Mouse (Mus musculus) C2C12 (cell line): ENCODE data around the gene Bahcc1. TPM values are rescaled to one million over a fixed set of nuclear protein-coding genes. Genes with fewer than 3 reads are reported as not detected.

Experiments used
- H3K27me3 ChIP-seq: one replicate; pipeline ENCODE4 v1.6.1; 2011; ENCODE audit not compliant: control insufficient read depth, insufficient read depth, insufficient read length
- H3K36me3 ChIP-seq: one replicate; pipeline ENCODE4 v1.6.1; 2011; ENCODE audit not compliant: control insufficient read depth, insufficient read depth
- H3K4me3 ChIP-seq: one replicate; pipeline ENCODE4 v1.5.1; 2011; ENCODE audit warnings: mild to moderate bottlenecking, control low read depth; ENCODE audit not compliant: poor library complexity, insufficient read depth, severe bottlenecking
- H3K79me2 ChIP-seq: one replicate; pipeline ENCODE4 v1.6.1; 2011; ENCODE audit not compliant: control insufficient read depth, insufficient read depth
- H3K79me3 ChIP-seq: one replicate; pipeline ENCODE4 v1.6.1; 2011; ENCODE audit warnings: low read depth, control low read depth
- H3ac ChIP-seq: one replicate; pipeline ENCODE3; 2011; ENCODE audit warnings: low read depth; ENCODE audit not compliant: control insufficient read depth, insufficient read length
- CEBPB ChIP-seq: IDR thresholded peaks from one replicate; pipeline ENCODE4 v1.6.1; 2011; ENCODE audit warnings: low read depth, mild to moderate bottlenecking, control low read depth, moderate library complexity
- CTCF ChIP-seq: IDR thresholded peaks from one replicate; pipeline ENCODE4 v1.5.1; 2011; ENCODE audit not compliant: control insufficient read depth, insufficient read depth, insufficient read length
- FOSL1 ChIP-seq: IDR thresholded peaks from one replicate; pipeline ENCODE4 v1.8.0; 2011; ENCODE audit warnings: mild to moderate bottlenecking, low read length; ENCODE audit not compliant: poor library complexity, insufficient read depth, severe bottlenecking
- MAX ChIP-seq: IDR thresholded peaks from one replicate; pipeline ENCODE4 v1.6.1; 2011; ENCODE audit warnings: mild to moderate bottlenecking, control low read depth
- MYOD1 ChIP-seq: IDR thresholded peaks from one replicate; pipeline ENCODE4 v1.6.1; 2011; ENCODE audit warnings: low read depth; ENCODE audit not compliant: control insufficient read depth, insufficient read length
- MYOG ChIP-seq: IDR thresholded peaks from one replicate; pipeline ENCODE4 v1.6.1; 2011; ENCODE audit not compliant: control insufficient read depth, insufficient read length; ENCODE audit errors: extremely low read depth
- USF1 ChIP-seq: IDR thresholded peaks from one replicate; pipeline ENCODE4 v1.6.1; 2011; ENCODE audit warnings: low read depth, mild to moderate bottlenecking, control low read depth, moderate library complexity
- polyA plus RNA-seq: library from polyadenylated mRNA; unstranded; fragments of >200 nt; fragmentation: generic; extraction: Trizol; gene quantifications from one replicate; pipeline ENCODE4 v1.2.1, GENCODE M21; 2012; ENCODE audit warnings: missing spikeins

Gene Bahcc1
- polyA plus RNA-seq, 1 experiment: 10.8 TPM

GRCm38 (mm10) chr11:120297767-120298166 is 65.0 kb downstream of the Bahcc1 start:
- Histone ChIP-seq H3K79me3 (no peaks in the 10 kb centered on the region), H3K4me3 (no peak overlapping the region), H3K79me2 (no peaks in the 10 kb centered on the region), H3ac (no peak overlapping the region), H3K27me3 (no peaks in the 10 kb centered on the region), H3K36me3 (no peaks in the 10 kb centered on the region)
- TF ChIP-seq MYOG (no peak), USF1 (peak; percentile 82)

GRCm38 (mm10) chr11:120298441-120299141 is 65.8 kb downstream of the Bahcc1 start:
- Histone ChIP-seq H3K79me2 (no peaks in the 10 kb centered on the region), H3K4me3 (no peak overlapping the region), H3ac (no peak overlapping the region), H3K36me3 (no peaks in the 10 kb centered on the region), H3K79me3 (no peaks in the 10 kb centered on the region), H3K27me3 (no peaks in the 10 kb centered on the region)
- TF ChIP-seq MAX: no peak
- TF ChIP-seq MYOD1: no peak

- H3K27me3 ChIP-seq: no peaks in the 10 kb centered on the region
These were observed 66.7 kb downstream of the Bahcc1 start for GRCm38 (mm10) chr11:120299484-120299883.

GRCm38 (mm10) chr11:120303119-120303518 is 70.4 kb downstream of the Bahcc1 start:
- H3K79me3 ChIP-seq: no peaks in the 10 kb centered on the region
- no peak overlapping the region for H3K4me3 ChIP-seq
- H3K27me3 ChIP-seq: no peaks in the 10 kb centered on the region
- no peaks in the 10 kb centered on the region for H3K79me2 ChIP-seq
- no peaks in the 10 kb centered on the region for H3K36me3 ChIP-seq
- TF ChIP-seq MYOG (no peak), CEBPB (no peak), MYOD1 (no peak), CTCF (no peak)
- no peak overlapping the region for H3ac ChIP-seq

More at GRCm38 (mm10) chr11:120299484-120299883, 66.7 kb downstream of the Bahcc1 start:
- Histone ChIP-seq H3K4me3 (no peak overlapping the region), H3K36me3 (no peaks in the 10 kb centered on the region), H3ac (no peak overlapping the region), H3K79me3 (no peaks in the 10 kb centered on the region), H3K79me2 (no peaks in the 10 kb centered on the region)
- no peak for TF ChIP-seq MAX
- TF ChIP-seq CEBPB: no peak
- no peak for TF ChIP-seq MYOG
- no peak for TF ChIP-seq CTCF
- TF ChIP-seq USF1: no peak
- no peak for TF ChIP-seq FOSL1
- TF ChIP-seq MYOD1: no peak

GRCm38 (mm10) chr11:120303559-120304349 is 71.0 kb downstream of the Bahcc1 start:
- no peaks in the 10 kb centered on the region for H3K36me3 ChIP-seq
- H3ac ChIP-seq: no peak overlapping the region
- TF ChIP-seq FOSL1 (no peak), USF1 (no peak), MAX (no peak), MYOD1 (no peak), CEBPB (no peak), CTCF (no peak), MYOG (no peak)
- no peaks in the 10 kb centered on the region for H3K79me3 ChIP-seq
- no peaks in the 10 kb centered on the region for H3K27me3 ChIP-seq
- no peaks in the 10 kb centered on the region for H3K79me2 ChIP-seq
- H3K4me3 ChIP-seq: no peak overlapping the region

GRCm38 (mm10) chr11:120304350-120304694 is 71.6 kb downstream of the Bahcc1 start:
- H3K36me3 ChIP-seq: no peaks in the 10 kb centered on the region
- no peaks in the 10 kb centered on the region for H3K27me3 ChIP-seq
- no peaks in the 10 kb centered on the region for H3K79me3 ChIP-seq
- H3K79me2 ChIP-seq: no peaks in the 10 kb centered on the region
- H3ac ChIP-seq: no peak overlapping the region
- H3K4me3 ChIP-seq: no peak overlapping the region
- TF ChIP-seq USF1 (no peak), CEBPB (no peak), FOSL1 (no peak)
